Mouse (Mus musculus): ENCODE measurements around the gene Sirt2. TPM values are rescaled to one million over a fixed set of nuclear protein-coding genes. Genes with fewer than 3 reads are reported as not detected.

The Sirt2 gene
- total and polyA plus RNA-seq, 3 experiments: 35.7 to 72.4 TPM; not detected in 1

GRCm38 (mm10) chr7:28819571-28819970, 53.0 kb downstream of the Sirt2 start:
- no peak for DNase-seq (ENCODE audit: low read depth, low spot score)
- TF ChIP-seq GATA1 (IDR thresholded peaks at IDR 0.05; ENCODE audit: low read depth, low read length) (no peak), ZNF384 (IDR thresholded peaks at IDR 0.05; ENCODE audit: low read depth, low read length) (no peak), MXI1 (IDR thresholded peaks at IDR 0.05; ENCODE audit: low read depth, low read length) (0 out of 2 replicates have a peak, but pooled peaks have one; percentile 27), POLR2AphosphoS2 (IDR thresholded peaks at IDR 0.05; ENCODE audit: low read length) (peak; percentile 66; the same call in 1 of the 2 replicates), MAZ (IDR thresholded peaks at IDR 0.05; ENCODE audit: low read depth, low read length) (no peak), TAL1 (IDR thresholded peaks at IDR 0.05; ENCODE audit: low read length) (no peak), POLR2A (IDR thresholded peaks at IDR 0.05; ENCODE audit: control insufficient read depth in 1 of 2, insufficient read depth in 1 of 2, low read depth in 1 of 2, low read length in 2 of 2, poor library complexity in 1 of 2) (0 out of 4 replicates have a peak, but pooled peaks of 1 of the 2 experiments have one; percentile 11), CHD2 (IDR thresholded peaks at IDR 0.05; ENCODE audit: low read length) (no peak), POLR2AphosphoS5 (IDR thresholded peaks at IDR 0.05; ENCODE audit: borderline replicate concordance, low read depth, low read length) (no peak), USF1 (IDR thresholded peaks at IDR 0.05; ENCODE audit: low read depth, low read length) (no peak)
- Histone ChIP-seq H3K27me3 (ENCODE audit: control insufficient read depth in 1 of 2, insufficient read depth in 2 of 2, low read length in 2 of 2) (no peaks in the 10 kb centered on the region), H3K9ac (ENCODE audit: control insufficient read depth, low read depth, low read length, poor library complexity, severe bottlenecking) (no peak overlapping the region), H3K9me3 (replicated peaks; ENCODE audit: insufficient read depth, low read length) (no peaks in the 10 kb centered on the region), H3K79me2 (ENCODE audit: control insufficient read depth, insufficient read depth, low read length, poor library complexity) (peaks cover 26% of the 10 kb centered on the region), H3K36me3 (ENCODE audit: control insufficient read depth in 1 of 2, insufficient read depth in 2 of 2, low read length in 2 of 2) (peaks cover 43 to 95% of the 10 kb centered on the region in 2 experiments), H3K27ac (ENCODE audit: control insufficient read depth, low read depth, low read length) (peak overlapping the region; percentile 72), H3K4me1 (ENCODE audit: control insufficient read depth in 1 of 2, insufficient read depth in 2 of 2, low read length in 2 of 2) (peaks cover 21 to 83% of the 10 kb centered on the region in 2 experiments), H3K4me3 (ENCODE audit: control insufficient read depth in 1 of 2, insufficient read depth in 1 of 2, low read depth in 2 of 2, low read length in 2 of 2) (no peak overlapping the region)

- TF ChIP-seq USF1 (IDR thresholded peaks at IDR 0.05; ENCODE audit: low read depth, low read length): no peak
- TF ChIP-seq CHD1 (IDR thresholded peaks at IDR 0.05; ENCODE audit: low read depth, low read length): no peak
- 0 out of 2 replicates have a peak, but pooled peaks have one; percentile 17 for TF ChIP-seq MXI1 (IDR thresholded peaks at IDR 0.05; ENCODE audit: low read depth, low read length)
- no peak for TF ChIP-seq POLR2AphosphoS5 (IDR thresholded peaks at IDR 0.05; ENCODE audit: borderline replicate concordance, low read depth, low read length)
- peak; percentile 68 for TF ChIP-seq GATA1 (IDR thresholded peaks at IDR 0.05; ENCODE audit: low read depth, low read length)
- peak in 1 of 2 experiments; percentile 11; a peak in 1 of 4 replicates for TF ChIP-seq POLR2A (IDR thresholded peaks at IDR 0.05; ENCODE audit: control insufficient read depth in 1 of 2, insufficient read depth in 1 of 2, low read depth in 1 of 2, low read length in 2 of 2, poor library complexity in 1 of 2)
- TF ChIP-seq RCOR1 (IDR thresholded peaks at IDR 0.05; ENCODE audit: low read depth, low read length): no peak
- TF ChIP-seq ELF1 (IDR thresholded peaks at IDR 0.05; ENCODE audit: low read depth, low read length): no peak
- TF ChIP-seq RAD21 (IDR thresholded peaks at IDR 0.05; ENCODE audit: low read depth, low read length): no peak
- no peak for TF ChIP-seq MYB (IDR thresholded peaks at IDR 0.05; ENCODE audit: low read depth, low read length)
- TF ChIP-seq JUND (IDR thresholded peaks at IDR 0.05; ENCODE audit: low read depth, low read length): no peak
- TF ChIP-seq TAL1 (IDR thresholded peaks at IDR 0.05; ENCODE audit: low read length): no peak
- TF ChIP-seq EP300 (IDR thresholded peaks at IDR 0.05; ENCODE audit: low read depth in 1 of 2, low read length in 2 of 2): no peak
- TF ChIP-seq BHLHE40 (IDR thresholded peaks at IDR 0.05; ENCODE audit: borderline replicate concordance, low read depth, low read length): no peak
- no peak for TF ChIP-seq SMC3 (IDR thresholded peaks at IDR 0.05; ENCODE audit: low read depth, low read length)
- no peak for TF ChIP-seq ZNF384 (IDR thresholded peaks at IDR 0.05; ENCODE audit: low read depth, low read length)
- Histone ChIP-seq H3K36me3 (ENCODE audit: control insufficient read depth in 1 of 2, insufficient read depth in 2 of 2, low read length in 2 of 2) (peaks cover 35 to 88% of the 10 kb centered on the region in 2 experiments), H3K9ac (ENCODE audit: control insufficient read depth, low read depth, low read length, poor library complexity, severe bottlenecking) (0 out of 2 replicates have a peak overlapping the region, but pooled peaks have one; percentile 13), H3K79me2 (ENCODE audit: control insufficient read depth, insufficient read depth, low read length, poor library complexity) (peaks cover 19% of the 10 kb centered on the region), H3K27me3 (ENCODE audit: control insufficient read depth in 1 of 2, insufficient read depth in 2 of 2, low read length in 2 of 2) (no peaks in the 10 kb centered on the region), H3K4me3 (ENCODE audit: control insufficient read depth in 1 of 2, insufficient read depth in 1 of 2, low read depth in 2 of 2, low read length in 2 of 2) (no peak overlapping the region), H3K4me1 (ENCODE audit: control insufficient read depth in 1 of 2, insufficient read depth in 2 of 2, low read length in 2 of 2) (peaks cover 18 to 77% of the 10 kb centered on the region in 2 experiments), H3K27ac (ENCODE audit: control insufficient read depth, low read depth, low read length) (peak overlapping the region; percentile 72), H3K9me3 (replicated peaks; ENCODE audit: insufficient read depth, low read length) (no peaks in the 10 kb centered on the region)
- no peak for DNase-seq (ENCODE audit: low read depth, low spot score)
These were observed 54.1 kb downstream of the Sirt2 start for GRCm38 (mm10) chr7:28820358-28821260.

Measured in MEL (cell line).